Mouse (Mus musculus) ES-Bruce4 (cell line): ENCODE data around the gene Taf3.

Source experiments
- CTCF ChIP-seq: IDR thresholded peaks from one replicate; pipeline ENCODE4 v1.8.1; 2011; ENCODE audit warnings: low read depth, low read length
- POLR2A ChIP-seq: IDR thresholded peaks from one replicate; pipeline ENCODE4 v1.8.1; 2011; ENCODE audit warnings: low read length; ENCODE audit not compliant: insufficient read depth

DNA sequence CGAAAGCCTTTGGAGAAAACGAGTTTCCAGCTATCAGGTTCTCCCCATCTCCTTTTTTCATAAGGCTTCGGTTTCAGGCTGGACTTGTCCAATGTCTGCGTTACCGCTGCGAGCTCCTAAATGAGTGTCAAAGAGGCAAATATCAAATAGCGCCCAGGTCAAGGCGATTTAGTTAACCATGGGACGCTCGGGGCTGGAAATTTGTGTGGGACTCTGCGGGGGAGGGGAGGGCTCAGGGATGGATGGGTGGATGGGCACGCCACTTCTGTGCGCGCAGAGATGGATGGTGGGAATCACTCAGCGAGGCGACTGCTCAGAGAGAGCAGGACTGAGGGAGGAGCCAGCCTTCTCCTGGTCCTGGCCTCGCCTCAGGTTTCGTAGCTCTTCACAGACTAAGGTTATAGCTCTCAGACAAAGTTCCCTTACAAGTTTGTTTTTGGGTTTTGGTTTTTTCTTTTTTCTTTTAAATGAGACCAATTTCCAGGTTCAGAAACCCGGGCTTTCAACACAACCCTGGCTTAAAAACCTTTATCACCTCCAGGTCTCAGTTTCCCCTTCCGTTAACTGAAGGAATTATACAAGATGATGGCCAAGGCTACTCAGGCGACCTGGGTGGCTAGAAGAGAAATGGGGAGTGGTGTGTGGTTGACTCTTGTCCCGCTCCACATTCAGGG lies 152.2 kb downstream of the Taf3 start:
- no peak for TF ChIP-seq CTCF
- no peak for TF ChIP-seq POLR2A
